ENCODE assay signal across 10 mouse cellular contexts in genomic region chr2:166457381-166458172, GRCm38 (mm10).
A peak's percentile ranks its signal among the peaks of the same experiment; 100 is the strongest.
DNase-seq lines count a peak whose midpoint lies in the region; ATAC-seq lines count a peak whose summit lies in the region.
"Had no signal": no experiment of that assay in that cellular context is flagged by ENCODE, and none has a peak within 500 bp of the region (broad histone marks: within the 10 kb centered on the region; RNA-seq: fewer than 3 reads in every experiment).

No protein-coding gene starts in this region.

- peak; percentile 27 for DNase-seq in A20 (ENCODE audit: low read depth, low spot score)
- DNase-seq in cerebellum, adult 11 months, result no peak
- no peak for DNase-seq in layer of hippocampus, adult 11-12 months (ENCODE audit: low spot score)
- no peak for DNase-seq in right cerebral cortex, postnatal 25 days
- DNase-seq: heart, adult 18-20 months; liver had no signal

- no peak overlapping the region for H3K4me2 ChIP-seq in kidney, embryonic 16.5 days (replicated peaks; ENCODE audit: low read depth, low read length)
- no peak overlapping the region; the same call in 1 of the 2 replicates for H3K4me2 ChIP-seq in kidney, embryonic 14.5 days (replicated peaks; ENCODE audit: low read depth, low read length)
- no peak overlapping the region for H3K4me2 ChIP-seq in limb, embryonic 12.5 days

- H3K27me3 ChIP-seq in kidney, embryonic 16.5 days (ENCODE audit: insufficient read depth, low read length), result no peaks in the 10 kb centered on the region
- H3K27me3 ChIP-seq in kidney, embryonic 14.5 days (ENCODE audit: control insufficient read depth, insufficient read depth, low read length), result no peaks in the 10 kb centered on the region
- no peaks in the 10 kb centered on the region for H3K27me3 ChIP-seq in limb, embryonic 12.5 days

- H3K9me3 ChIP-seq in kidney, embryonic 16.5 days (ENCODE audit: low read length), result no peaks in the 10 kb centered on the region
- H3K9me3 ChIP-seq in kidney, embryonic 14.5 days (ENCODE audit: control insufficient read depth, low read length), result no peaks in the 10 kb centered on the region
- no peaks in the 10 kb centered on the region for H3K9me3 ChIP-seq in limb, embryonic 12.5 days

- ATAC-seq in kidney, embryonic 16.5 days (ENCODE audit: low FRiP score, low TSS enrichment), result no peak
- no peak for ATAC-seq in kidney, embryonic 14.5 days (ENCODE audit: low FRiP score, low TSS enrichment)
- peak; percentile 72 for ATAC-seq in activated CD4-positive, CD25-positive, alpha-beta regulatory T cell, adult 4 months
- no peak for ATAC-seq in limb, embryonic 12.5 days (ENCODE audit: insufficient number of reproducible peaks, insufficient read depth, low FRiP score, low TSS enrichment, low read depth)

- peak overlapping the region; percentile 9; the same call in 1 of the 2 replicates for H3K27ac ChIP-seq in kidney, embryonic 16.5 days (ENCODE audit: low read length)
- H3K27ac ChIP-seq in kidney, embryonic 14.5 days (ENCODE audit: low read depth, low read length), result no peak overlapping the region; the same call in 1 of the 2 replicates
- H3K27ac ChIP-seq in limb, embryonic 12.5 days, result peak overlapping the region; percentile 18; the same call in 1 of the 2 replicates

- peaks cover 14% of the 10 kb centered on the region for H3K4me1 ChIP-seq in kidney, embryonic 16.5 days (ENCODE audit: insufficient read depth, low read length)
- H3K4me1 ChIP-seq in kidney, embryonic 14.5 days (ENCODE audit: control insufficient read depth, insufficient read depth, low read length), result peaks cover 3% of the 10 kb centered on the region; the same call in 1 of the 2 replicates
- peaks cover 25% of the 10 kb centered on the region for H3K4me1 ChIP-seq in limb, embryonic 12.5 days (replicated peaks)

- H3K4me3 ChIP-seq in kidney, embryonic 16.5 days (ENCODE audit: low read length), result no peak overlapping the region
- H3K4me3 ChIP-seq in kidney, embryonic 14.5 days (ENCODE audit: low read length), result no peak overlapping the region
- H3K4me3 ChIP-seq in limb, embryonic 12.5 days (replicated peaks), result no peak overlapping the region

- H3K9ac ChIP-seq in kidney, embryonic 16.5 days (replicated peaks; ENCODE audit: low read length), result no peak overlapping the region
- no peak overlapping the region for H3K9ac ChIP-seq in kidney, embryonic 14.5 days (ENCODE audit: low read depth, low read length)
- no peak overlapping the region for H3K9ac ChIP-seq in limb, embryonic 12.5 days (replicated peaks)

- H3K36me3 ChIP-seq in kidney, embryonic 16.5 days (ENCODE audit: insufficient read depth, low read length), result no peaks in the 10 kb centered on the region
- no peaks in the 10 kb centered on the region for H3K36me3 ChIP-seq in kidney, embryonic 14.5 days (ENCODE audit: control insufficient read depth, insufficient read depth, low read length)
- no peaks in the 10 kb centered on the region for H3K36me3 ChIP-seq in limb, embryonic 12.5 days

- 45% methylated on average over 16 of the region's 16 CpGs for WGBS in kidney, embryonic 16.5 days
- 49% methylated on average over 16 of the region's 16 CpGs for WGBS in kidney, embryonic 14.5 days
- WGBS in limb, embryonic 12.5 days, result 65% methylated on average over 16 of the region's 16 CpGs
